Mouse (Mus musculus) subcutaneous adipose tissue, adult 2 months (tissue): ENCODE results near the gene Slc41a2. TPM values are rescaled to one million over a fixed set of nuclear protein-coding genes. Genes with fewer than 3 reads are reported as not detected.

Experiments used
- polyA plus RNA-seq: library from polyadenylated mRNA; depleted of rRNA; stranded (reverse); fragments of >200 nt; gene quantifications from 2 replicates; pipeline ENCODE4 v1.2.3, GENCODE M21; 2012; ENCODE audit warnings: low replicate concordance; rRNA removed

Gene Slc41a2
- polyA plus RNA-seq, result 3.7 and 4.1 TPM in 2 replicates

GRCm38 (mm10) chr10:83337159-83337951, at the start of gene Slc41a2:
TSS of gene Slc41a2 (minus strand) at chr10:83337882.

DNA sequence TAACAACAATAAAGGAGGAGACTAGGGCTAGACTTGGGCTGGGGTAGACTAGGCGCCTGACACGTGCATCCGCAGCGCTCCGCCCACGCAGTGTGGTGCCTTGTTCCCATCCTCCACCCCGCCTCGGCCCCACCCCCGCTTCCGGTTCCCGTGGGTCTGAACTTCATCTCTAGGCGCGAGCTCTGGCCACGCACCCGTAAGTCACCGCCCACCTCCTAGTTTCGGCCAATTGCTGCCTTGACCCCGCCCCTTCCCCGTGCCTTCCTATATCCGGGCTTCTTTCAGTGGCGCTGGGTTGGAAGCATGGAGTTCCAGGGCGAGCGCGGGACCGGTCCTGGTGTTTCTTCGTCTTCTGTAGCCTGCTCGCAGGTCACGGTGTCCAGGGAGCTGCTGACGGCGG, 22.3 kb upstream of the Slc41a2 start, which contains the start of gene D10Wsu102e:
TSS of gene D10Wsu102e (plus strand) at position 266 of the 400 bp plus-strand sequence.

Other genes starting within 250 kb of the Slc41a2 start
- 0.26 and 0.53 TPM in 2 replicates for gene D10Wsu102e, start 22.3 kb upstream of the Slc41a2 start, polyA plus RNA-seq
- 0.37 and 3.5 TPM in 2 replicates for gene Aldh1l2, start 196.3 kb upstream of the Slc41a2 start, polyA plus RNA-seq
- 3.1 and 6.1 TPM in 2 replicates for gene Washc4, start 205.9 kb upstream of the Slc41a2 start, polyA plus RNA-seq